Mouse (Mus musculus): Measurements from ENCODE around the gene Gm28551.

Gene Gm28551

DNA sequence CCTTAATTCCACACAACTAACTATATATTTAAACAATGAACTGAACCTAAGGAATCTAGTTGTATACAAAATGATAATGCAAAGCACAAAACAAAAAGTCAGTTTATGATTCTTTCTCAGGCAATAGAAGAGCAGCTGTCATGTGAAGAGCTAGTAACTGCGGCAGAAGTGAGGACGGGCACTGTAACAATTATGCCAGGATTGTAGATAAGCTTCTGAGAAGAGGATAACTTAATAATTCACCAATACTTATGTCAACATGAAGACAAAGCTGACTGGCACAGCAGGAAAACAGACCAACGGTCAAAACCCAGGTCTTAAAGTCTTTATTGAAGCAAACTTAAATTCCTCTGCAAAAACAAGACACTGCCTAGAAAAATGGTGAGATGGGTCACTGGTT lies 61.3 kb downstream of the Gm28551 start:
- no peak for DNase-seq (ENCODE audit: extremely low spot score, low spot score)
